Mouse (Mus musculus): ENCODE measurements around the gene Gsto2. TPM values are rescaled to one million over a fixed set of nuclear protein-coding genes. Genes with fewer than 3 reads are reported as not detected.

Gene Gsto2
- total RNA-seq, 4 experiments from 2014 or later, result 0.34 to 0.58 (median 0.42) TPM

DNA sequence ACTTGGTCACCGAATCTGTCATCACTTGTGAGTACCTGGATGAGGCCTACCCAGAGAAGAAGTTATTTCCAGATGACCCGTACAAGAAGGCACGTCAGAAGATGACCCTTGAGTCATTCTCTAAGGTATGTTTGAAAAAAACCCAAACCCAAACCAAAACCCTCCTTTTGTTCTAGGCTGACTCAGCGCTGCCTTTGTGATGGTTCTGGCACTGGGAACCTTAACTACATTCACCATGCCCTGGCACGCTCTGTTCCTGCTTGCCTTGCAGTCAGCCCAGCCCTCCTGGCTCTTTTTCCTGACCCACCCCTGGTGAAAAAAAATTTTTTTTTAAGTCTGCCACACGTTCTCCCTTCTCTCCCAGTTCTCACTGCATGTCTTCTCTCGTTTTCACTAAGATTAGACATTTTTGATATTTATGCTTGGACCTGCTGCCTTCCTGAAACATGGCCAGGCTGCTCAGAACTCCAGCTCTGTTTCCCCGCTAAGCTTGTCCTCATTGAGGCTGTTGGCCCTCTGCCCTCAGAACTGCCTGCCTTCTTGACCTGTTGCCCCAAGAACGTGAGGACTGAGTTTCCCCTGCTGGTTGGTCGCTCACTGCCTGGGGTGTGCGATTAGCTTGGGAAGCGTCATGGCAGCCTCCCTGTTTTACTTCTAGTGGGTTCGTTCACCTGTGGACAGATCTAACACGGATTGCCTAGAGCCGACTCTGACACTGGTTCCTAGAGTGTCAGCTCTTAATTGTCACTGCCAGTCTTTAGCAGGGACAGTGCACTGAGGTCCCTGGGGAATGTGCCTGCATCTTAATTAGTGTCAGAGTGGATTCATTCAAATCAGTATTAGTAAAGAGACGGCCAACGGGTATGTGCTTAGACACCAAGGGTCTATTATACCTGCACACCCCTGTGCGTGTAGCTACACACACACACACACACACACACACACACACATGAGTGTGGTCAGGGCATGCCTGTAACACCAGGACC is 7.1 kb upstream of the Gsto2 start:
- no peak for DNase-seq (ENCODE audit: low spot score in 2 of 2)

- no peak for DNase-seq (ENCODE audit: low spot score in 2 of 2)
These were observed 6.2 kb upstream of the Gsto2 start for GRCm38 (mm10) chr19:47859180-47859579.

DNA sequence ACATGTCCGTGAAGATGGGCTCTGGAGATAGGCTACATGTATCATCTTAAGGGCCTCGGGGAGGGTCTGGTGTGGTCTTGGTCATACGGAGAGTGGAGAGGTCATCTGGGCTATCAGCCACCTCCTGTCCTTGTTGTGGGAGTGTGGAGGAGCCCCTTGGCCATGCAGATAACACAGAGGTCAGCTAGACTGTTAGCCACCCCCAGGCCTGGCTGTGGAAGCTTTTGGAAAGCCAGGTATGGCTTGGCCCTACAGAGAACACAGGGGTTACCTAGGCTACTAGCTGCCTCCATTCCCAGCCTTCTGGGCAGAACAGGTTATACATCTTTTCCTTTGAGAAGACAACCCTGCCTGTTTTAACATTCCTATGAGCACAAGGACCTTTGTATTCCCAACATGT is 2.8 kb upstream of the Gsto2 start:
- no peak for DNase-seq (ENCODE audit: low spot score in 2 of 2)

GRCm38 (mm10) chr19:47864051-47864450 is 1.3 kb upstream of the Gsto2 start:
- no peak for DNase-seq (ENCODE audit: low spot score in 2 of 2)

- no peak for DNase-seq (ENCODE audit: low spot score in 2 of 2)
These were observed 613 bp upstream of the Gsto2 start for GRCm38 (mm10) chr19:47864721-47865120.

GRCm38 (mm10) chr19:47867628-47868175 is 2.4 kb downstream of the Gsto2 start:
- no peak for DNase-seq (ENCODE audit: low spot score in 2 of 2)

DNA sequence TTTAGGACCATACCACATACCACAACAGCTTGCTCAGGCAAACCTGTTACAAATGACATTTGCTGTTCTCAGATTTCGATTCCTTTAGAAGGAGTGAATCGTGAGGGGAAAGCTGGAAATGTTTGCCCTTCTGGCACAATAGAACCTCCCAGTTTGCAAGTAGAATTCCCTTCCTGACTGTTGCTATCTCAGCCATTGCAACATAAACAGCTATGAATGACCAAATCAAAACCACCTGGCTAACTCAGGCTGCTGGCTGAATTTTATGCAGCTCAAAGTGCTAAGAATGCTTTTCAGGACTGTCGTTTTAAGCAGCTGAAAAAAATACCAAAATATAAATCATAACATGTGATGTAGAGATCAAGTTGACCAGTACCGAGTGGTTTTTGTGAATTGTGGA is 3.6 kb downstream of the Gsto2 start:
- no peak for DNase-seq (ENCODE audit: low spot score in 2 of 2)

GRCm38 (mm10) chr19:47869516-47869915 is 4.2 kb downstream of the Gsto2 start:
- no peak for DNase-seq (ENCODE audit: low spot score in 2 of 2)

- no peak for DNase-seq (ENCODE audit: low spot score in 2 of 2)
These were observed 4.8 kb downstream of the Gsto2 start for GRCm38 (mm10) chr19:47870102-47870666.

DNA sequence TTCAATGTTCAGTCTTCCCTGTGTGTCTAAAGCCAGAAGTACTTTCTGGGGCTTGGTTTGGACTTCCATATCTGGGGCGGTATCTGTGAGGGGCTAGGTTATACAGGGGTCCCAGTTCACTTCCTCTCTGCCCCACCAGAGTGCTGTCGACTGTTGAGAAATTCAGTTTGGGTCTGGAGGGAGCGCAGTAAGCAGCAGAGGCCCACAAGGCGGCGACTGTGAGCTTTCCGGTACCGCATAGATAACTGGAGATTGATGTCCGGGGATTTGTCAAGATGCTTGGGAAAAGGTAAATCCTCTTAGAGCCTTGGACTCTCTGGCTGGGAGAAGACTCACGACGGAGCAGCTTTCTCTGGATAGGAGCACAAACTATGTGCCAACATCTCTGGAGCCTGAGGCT is 6.2 kb downstream of the Gsto2 start:
- no peak for DNase-seq (ENCODE audit: low spot score in 2 of 2)

DNA sequence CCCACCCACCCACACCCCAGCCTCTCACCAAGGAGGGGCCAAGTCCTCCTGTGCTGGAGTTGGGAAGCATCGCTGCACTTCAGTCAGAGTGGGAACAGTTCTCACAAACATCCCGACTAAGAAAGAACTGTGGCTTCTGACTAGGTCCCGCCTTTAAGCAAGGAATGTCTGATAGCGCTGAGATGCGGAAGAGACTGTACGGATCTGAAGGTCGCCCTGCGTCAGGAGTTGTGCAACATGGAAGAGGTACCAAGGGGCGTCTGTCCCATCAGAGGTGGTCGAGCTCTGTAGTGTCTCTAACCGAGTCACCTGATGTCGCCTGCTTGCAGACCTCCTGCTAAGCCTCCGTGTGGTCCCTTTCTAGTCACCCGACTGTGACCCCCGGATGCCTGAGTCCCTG is 10.9 kb downstream of the Gsto2 start:
- no peak for DNase-seq (ENCODE audit: low spot score in 2 of 2)

GRCm38 (mm10) chr19:47881538-47881937 is 16.2 kb downstream of the Gsto2 start:
- no peak for DNase-seq (ENCODE audit: low spot score in 2 of 2)

- DNase-seq (ENCODE audit: low spot score in 2 of 2), result peak; percentile 45 to 49
These were observed 17.0 kb downstream of the Gsto2 start for GRCm38 (mm10) chr19:47882151-47882881.

DNA sequence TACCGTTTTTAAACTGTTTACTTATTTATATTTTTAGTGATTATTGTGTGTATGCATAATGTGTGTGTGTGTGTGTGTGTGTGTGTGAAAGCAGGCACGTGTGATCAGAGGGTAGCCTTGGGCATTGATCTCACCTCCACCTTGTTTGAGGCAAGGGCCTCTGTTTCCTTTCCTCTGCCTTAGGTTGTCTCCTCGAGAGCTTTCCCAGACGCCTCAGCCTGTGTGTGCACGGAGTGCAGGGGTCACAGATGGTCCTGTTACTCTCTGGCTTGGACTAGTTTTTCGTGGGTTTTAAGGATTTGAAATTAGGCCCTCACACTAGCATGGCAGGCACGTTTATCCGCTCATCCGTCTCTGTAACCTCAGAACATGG is 17.5 kb downstream of the Gsto2 start:
- no peak for DNase-seq (ENCODE audit: low spot score in 2 of 2)

- no peak for DNase-seq (ENCODE audit: low spot score in 2 of 2)
These were observed 19.2 kb downstream of the Gsto2 start for GRCm38 (mm10) chr19:47884296-47885085.

GRCm38 (mm10) chr19:47885191-47885743 is 19.9 kb downstream of the Gsto2 start:
- DNase-seq (ENCODE audit: low spot score in 2 of 2), result no peak

DNA sequence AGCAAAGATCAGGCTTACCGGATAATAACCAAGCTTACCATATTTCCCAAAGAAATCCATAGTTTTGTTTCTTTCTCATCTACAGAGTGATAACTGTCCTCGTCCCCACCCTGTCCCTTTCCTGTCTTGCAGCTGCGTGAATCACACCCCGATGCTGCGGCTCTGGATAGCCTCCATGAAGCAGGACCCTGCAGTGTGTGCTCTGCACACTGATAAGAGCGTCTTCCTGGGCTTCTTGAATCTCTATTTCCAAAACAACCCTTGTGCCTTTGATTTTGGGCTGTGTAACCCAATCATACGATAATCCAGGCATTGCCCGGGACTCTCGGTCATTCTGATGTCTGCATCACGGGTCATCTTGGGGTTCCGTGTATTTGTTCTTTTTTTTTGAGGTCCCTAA is 20.6 kb downstream of the Gsto2 start:
- DNase-seq (ENCODE audit: low spot score in 2 of 2), result no peak

GRCm38 (mm10) chr19:47886617-47887016 is 21.3 kb downstream of the Gsto2 start:
- DNase-seq (ENCODE audit: low spot score in 2 of 2), result no peak

- no peak for DNase-seq (ENCODE audit: low spot score in 2 of 2)
These were observed 22.1 kb downstream of the Gsto2 start for GRCm38 (mm10) chr19:47887417-47887816.

DNA sequence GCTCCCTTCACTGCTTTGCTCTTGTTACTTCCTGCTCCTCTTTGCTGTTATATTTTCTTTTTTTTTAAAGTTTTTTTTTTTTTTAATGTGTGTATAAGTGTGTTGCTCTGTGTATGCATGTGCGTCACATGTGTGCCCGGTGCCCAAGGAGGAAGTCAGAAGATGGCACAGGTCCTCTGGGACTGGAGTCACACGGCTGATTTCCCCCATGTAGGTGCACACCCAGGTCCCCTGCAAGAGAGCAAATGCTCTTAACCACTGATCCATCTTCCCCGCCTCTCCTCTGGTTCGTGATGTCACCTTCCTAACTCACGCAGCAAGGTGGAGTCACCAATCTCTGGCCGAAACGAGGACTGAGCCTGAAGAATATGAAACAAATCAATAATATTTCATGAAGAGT is 22.7 kb downstream of the Gsto2 start:
- DNase-seq (ENCODE audit: low spot score in 2 of 2), result no peak
